Mouse (Mus musculus): ENCODE results near the gene Pcbp1. TPM values are rescaled to one million over a fixed set of nuclear protein-coding genes. Genes with fewer than 3 reads are reported as not detected.
A peak's percentile ranks its signal among the peaks of the same experiment; 100 is the strongest.

Gene Pcbp1
- polyA plus RNA-seq, 1 experiment from 2014 or later, result 568 TPM

DNA sequence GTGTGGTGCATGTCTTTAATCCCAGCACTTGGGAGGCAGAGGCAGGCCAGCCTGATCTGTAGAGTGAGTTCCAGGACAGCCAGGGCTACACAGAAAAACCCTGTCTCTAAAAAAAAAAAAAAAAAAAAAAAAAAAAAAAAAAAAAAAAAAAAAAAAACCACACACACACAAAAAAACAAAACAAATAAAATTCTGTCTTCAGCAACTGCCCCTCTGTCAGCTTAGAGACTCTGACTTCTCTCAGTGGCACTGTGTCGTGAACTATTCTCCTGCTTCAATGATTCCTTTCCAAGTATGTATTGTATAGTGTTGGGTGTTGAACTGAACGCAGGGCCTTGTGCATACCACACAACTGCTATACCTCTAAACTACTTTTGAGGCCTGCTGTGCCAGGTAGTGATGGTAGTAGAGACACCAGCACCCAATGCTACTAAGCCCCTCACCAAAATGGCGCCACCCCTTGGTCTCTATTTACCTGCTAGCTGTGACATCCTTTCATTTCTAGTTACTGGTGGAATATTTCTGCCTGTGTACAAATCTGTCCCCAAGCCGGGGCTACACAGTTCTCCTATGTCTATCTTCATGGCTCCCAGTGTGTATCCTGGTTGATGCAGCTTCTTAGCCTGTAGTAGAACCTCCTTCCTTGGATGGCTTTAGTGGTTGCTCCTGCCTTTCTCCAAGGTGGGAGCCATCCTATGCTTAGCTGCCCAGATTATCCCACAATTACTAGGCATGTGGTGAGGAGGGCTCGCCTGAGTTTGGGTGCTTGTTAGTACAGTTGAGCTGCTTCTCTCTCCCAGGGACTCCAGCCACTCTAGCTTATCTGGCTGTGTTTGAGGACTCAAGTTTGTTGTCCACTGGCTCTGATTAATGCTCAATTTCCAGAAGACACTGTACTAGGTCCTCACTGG is 3.9 kb downstream of the Pcbp1 start:
- Histone ChIP-seq H3K4me3 (no peak overlapping the region), H3K36me3 (peaks cover 9% of the 10 kb centered on the region; the same call in 1 of the 2 replicates), H3K9me3 (no peaks in the 10 kb centered on the region), H3K27me3 (replicated peaks) (no peaks in the 10 kb centered on the region), H3K4me2 (replicated peaks) (peak overlapping the region; percentile 89), H3K4me1 (peaks cover 15% of the 10 kb centered on the region; the same call in 1 of the 2 replicates), H3K9ac (no peak overlapping the region), H3K27ac (no peak overlapping the region)
- ATAC-seq (ENCODE audit: low FRiP score, low read depth), result no peak
- 86% methylated on average over 5 of the region's 5 CpGs for WGBS

DNA sequence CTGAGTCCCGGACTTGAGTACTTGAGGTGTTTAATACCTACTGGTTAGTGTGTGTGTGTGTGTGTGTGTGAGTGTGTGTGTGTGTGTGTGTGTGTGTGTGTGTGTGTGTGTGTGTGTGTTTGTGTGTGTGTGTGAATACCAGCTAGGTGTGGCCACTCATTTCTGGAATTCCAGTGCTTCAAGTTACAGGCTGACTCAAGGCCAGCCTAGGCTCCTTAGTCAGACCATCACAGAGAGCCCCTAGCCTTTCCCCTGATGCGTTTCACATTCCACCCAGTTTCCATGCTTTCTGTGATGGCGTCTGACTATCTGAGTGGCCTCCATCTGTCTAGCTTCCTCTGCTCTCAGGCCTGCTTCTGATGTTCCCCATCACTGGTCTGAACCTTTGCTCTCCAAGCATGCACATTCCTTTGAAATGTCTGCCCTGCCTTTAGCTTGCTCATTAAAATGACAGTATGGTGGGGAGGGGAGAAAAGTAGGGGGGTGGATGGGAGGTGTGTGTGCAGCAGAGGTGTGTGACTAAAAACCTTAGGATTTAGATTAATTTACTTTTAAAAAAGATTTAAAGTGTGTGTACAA is 6.3 kb downstream of the Pcbp1 start:
- no peak overlapping the region for H3K4me3 ChIP-seq
- WGBS, result 85% methylated on average over 3 of the region's 3 CpGs
- no peaks in the 10 kb centered on the region for H3K9me3 ChIP-seq
- no peak overlapping the region for H3K4me2 ChIP-seq (replicated peaks)
- H3K27ac ChIP-seq, result no peak overlapping the region
- no peaks in the 10 kb centered on the region for H3K27me3 ChIP-seq (replicated peaks)
- no peak overlapping the region for H3K9ac ChIP-seq
- ATAC-seq (ENCODE audit: low FRiP score, low read depth), result no peak
- H3K4me1 ChIP-seq, result peaks cover 15% of the 10 kb centered on the region; the same call in 1 of the 2 replicates
- peaks cover 9% of the 10 kb centered on the region; the same call in 1 of the 2 replicates for H3K36me3 ChIP-seq

DNA sequence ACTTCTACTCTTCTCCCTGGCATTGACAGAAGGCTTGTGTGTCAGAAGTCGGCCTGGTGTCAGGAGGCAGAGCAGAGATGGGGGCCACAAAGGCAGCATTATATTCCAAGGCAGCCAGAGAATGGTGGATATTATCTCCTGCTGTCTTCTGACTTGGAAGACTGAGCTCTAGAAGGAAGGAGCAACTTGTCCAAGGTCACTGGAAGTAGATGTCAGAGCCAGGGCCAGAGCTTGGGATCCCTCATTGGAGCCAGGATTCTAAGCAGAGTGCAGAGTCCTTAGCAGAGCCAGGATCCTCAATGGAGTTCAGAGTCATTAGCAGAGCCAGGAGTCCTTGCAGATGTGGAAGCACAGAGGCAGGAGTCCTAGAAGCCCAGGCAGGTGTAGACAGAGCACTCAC is 10.1 kb downstream of the Pcbp1 start:
- H3K9me3 ChIP-seq, result no peaks in the 10 kb centered on the region
- 60% methylated on average over 1 of the region's 1 CpGs for WGBS
- H3K27me3 ChIP-seq (replicated peaks), result no peaks in the 10 kb centered on the region
- H3K36me3 ChIP-seq, result peaks cover 1% of the 10 kb centered on the region; the same call in 1 of the 2 replicates
- H3K4me1 ChIP-seq, result no peaks in the 10 kb centered on the region
- no peak for ATAC-seq (ENCODE audit: low FRiP score, low read depth)
- no peak overlapping the region for H3K9ac ChIP-seq
- H3K4me2 ChIP-seq (replicated peaks), result no peak overlapping the region
- H3K4me3 ChIP-seq, result no peak overlapping the region
- H3K27ac ChIP-seq, result no peak overlapping the region

DNA sequence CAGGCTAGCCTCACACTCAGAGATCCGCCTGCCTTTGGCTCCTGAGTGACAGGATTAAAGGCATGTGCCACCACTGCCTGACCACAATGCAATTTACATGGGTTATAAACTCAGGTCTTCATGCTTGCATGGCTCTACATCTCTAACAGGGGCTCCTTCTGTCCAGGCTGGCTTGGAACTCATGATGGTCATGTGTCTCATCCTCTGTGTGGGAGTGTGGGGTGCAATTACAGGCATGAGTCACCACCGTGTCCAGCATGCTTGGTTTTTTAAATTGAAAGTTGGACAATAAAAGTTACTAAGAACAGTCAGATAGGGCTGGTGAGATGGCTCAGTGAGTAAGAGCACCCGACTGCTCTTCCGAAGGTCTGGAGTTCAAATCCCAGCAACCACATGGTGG is 12.8 kb downstream of the Pcbp1 start:
- H3K9ac ChIP-seq, result no peak overlapping the region
- 92% methylated on average over 4 of the region's 4 CpGs for WGBS

DNA sequence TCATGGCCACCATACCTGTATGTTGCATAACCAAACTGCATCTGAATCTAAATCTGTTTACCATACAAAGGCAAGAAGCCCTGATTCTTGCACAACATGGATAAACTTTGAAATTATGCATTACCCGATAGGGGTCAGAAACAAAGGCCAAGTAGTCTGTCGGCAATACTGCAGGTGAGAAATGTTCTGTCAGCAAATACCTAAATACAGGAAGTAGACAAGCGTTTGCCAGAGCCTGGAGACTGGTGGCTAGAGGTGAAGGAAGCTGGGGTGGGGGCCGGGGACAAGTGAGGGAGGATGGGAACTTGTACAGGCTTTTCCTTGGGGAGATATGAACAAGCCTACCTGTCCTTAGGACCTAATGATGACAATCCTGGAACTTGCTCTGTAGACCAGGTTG is 15.1 kb downstream of the Pcbp1 start:
- Histone ChIP-seq H3K27me3 (replicated peaks) (no peaks in the 10 kb centered on the region), H3K9me3 (no peaks in the 10 kb centered on the region), H3K4me2 (replicated peaks) (no peak overlapping the region), H3K27ac (no peak overlapping the region), H3K9ac (no peak overlapping the region), H3K36me3 (no peaks in the 10 kb centered on the region), H3K4me3 (no peak overlapping the region), H3K4me1 (no peaks in the 10 kb centered on the region)
- 79% methylated on average over 4 of the region's 4 CpGs for WGBS
- ATAC-seq (ENCODE audit: low FRiP score, low read depth), result no peak

More for the DNA sequence above, 12.8 kb downstream of the Pcbp1 start:
- no peaks in the 10 kb centered on the region for H3K4me1 ChIP-seq
- ATAC-seq (ENCODE audit: low FRiP score, low read depth), result no peak
- no peak overlapping the region for H3K4me2 ChIP-seq (replicated peaks)
- H3K27ac ChIP-seq, result no peak overlapping the region
- H3K4me3 ChIP-seq, result no peak overlapping the region
- H3K9me3 ChIP-seq, result no peaks in the 10 kb centered on the region
- H3K27me3 ChIP-seq (replicated peaks), result no peaks in the 10 kb centered on the region
- no peaks in the 10 kb centered on the region for H3K36me3 ChIP-seq

DNA sequence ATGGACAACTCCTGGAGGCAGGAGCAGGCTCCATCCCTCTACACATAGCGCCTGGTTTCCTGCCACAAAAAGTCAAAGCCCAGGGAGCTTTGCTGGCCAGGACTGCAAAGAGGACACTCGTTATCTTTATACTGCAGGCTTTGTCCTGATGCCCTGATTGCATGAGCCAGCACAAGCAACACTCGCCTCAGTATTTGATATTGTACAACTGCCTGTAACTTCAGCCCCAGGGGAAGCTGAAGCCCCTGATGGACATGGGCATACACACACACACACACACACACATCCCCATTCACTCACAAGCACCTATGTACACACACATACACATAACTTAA is 16.3 kb downstream of the Pcbp1 start:
- Histone ChIP-seq H3K4me2 (replicated peaks) (no peak overlapping the region), H3K4me3 (no peak overlapping the region), H3K27ac (no peak overlapping the region), H3K4me1 (no peaks in the 10 kb centered on the region), H3K36me3 (no peaks in the 10 kb centered on the region), H3K27me3 (replicated peaks) (no peaks in the 10 kb centered on the region), H3K9me3 (no peaks in the 10 kb centered on the region), H3K9ac (no peak overlapping the region)
- ATAC-seq (ENCODE audit: low FRiP score, low read depth), result no peak
- WGBS, result 73% methylated on average over 3 of the region's 3 CpGs

DNA sequence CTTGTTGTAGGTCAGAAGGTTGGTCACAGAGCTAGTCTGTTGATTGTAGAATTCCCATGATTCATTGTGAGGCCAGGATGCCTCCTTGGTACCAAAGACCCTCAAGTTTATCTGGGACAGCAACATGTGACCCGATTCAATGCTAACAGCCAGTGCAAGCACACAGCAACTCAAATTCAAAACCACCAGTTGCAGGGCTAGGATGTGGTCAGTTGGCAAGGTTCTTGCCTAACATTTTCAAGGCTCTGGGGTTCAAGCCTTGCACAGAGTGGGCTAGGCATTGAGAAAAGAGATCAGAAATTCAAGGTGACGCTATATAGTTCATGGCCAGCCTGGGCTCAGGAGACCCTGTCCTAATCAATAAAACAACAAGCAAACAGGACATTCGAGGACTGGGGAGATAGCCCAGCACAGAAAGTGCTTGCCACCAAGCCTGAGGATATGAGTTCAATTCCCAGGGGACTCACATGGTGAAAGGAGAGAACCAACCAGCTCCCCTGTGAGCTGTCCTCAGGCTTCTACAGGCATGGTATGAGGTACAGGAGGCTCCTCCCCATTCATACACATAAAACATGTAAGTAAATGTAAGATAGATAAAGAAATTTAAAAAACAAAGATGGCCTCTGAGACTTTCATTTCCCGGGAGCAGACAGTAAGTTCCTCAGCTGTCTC is 16.8 kb downstream of the Pcbp1 start:
- Histone ChIP-seq H3K36me3 (no peaks in the 10 kb centered on the region), H3K9ac (no peak overlapping the region), H3K4me1 (no peaks in the 10 kb centered on the region), H3K4me2 (replicated peaks) (no peak overlapping the region), H3K9me3 (no peaks in the 10 kb centered on the region), H3K27me3 (replicated peaks) (no peaks in the 10 kb centered on the region), H3K27ac (no peak overlapping the region), H3K4me3 (no peak overlapping the region)
- no peak for ATAC-seq (ENCODE audit: low FRiP score, low read depth)
- WGBS, result 82% methylated on average over 4 of the region's 4 CpGs

DNA sequence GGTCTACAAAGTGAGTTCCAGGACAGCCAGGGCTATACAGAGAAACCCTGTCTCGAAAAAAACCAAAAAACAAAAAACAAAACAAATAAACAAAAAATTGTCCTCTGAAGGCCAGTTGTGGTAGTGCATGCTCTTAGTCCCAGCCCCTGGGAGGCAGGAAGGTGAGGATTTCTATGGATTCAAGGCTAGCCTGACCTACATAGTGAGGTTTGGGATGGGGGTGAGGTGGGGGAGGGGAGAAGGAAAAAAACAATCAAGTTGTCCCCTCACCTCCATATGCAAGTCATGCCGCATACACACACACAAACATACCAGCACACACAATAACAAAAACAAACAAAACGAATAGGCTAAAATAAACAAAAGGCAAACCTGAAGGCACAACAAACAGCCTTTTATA is 17.4 kb downstream of the Pcbp1 start:
- Histone ChIP-seq H3K27me3 (replicated peaks) (no peaks in the 10 kb centered on the region), H3K36me3 (no peaks in the 10 kb centered on the region), H3K4me1 (no peaks in the 10 kb centered on the region), H3K9me3 (no peaks in the 10 kb centered on the region), H3K27ac (no peak overlapping the region), H3K4me3 (no peak overlapping the region), H3K9ac (no peak overlapping the region), H3K4me2 (replicated peaks) (no peak overlapping the region)
- ATAC-seq (ENCODE audit: low FRiP score, low read depth), result no peak
- WGBS, result 92% methylated on average over 3 of the region's 3 CpGs

DNA sequence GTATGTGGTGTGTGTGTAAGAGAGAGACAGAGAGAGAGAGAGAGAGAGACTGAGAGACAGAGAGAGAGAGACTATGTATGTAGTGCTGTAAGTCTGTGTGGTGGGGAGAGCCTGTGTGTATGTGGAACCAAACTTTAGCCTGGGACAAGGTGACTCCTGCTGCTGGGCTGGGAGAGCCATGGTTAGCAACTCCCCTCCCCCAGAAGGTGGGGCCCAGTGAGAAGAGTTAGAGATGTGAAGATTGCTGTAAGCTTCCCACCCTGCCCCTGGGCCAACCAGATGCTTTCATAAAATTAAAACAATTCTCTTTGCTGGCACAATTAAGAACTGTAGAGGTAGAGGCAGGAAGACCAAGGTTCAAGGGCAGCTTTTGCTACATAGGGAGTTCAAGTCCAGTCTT is 19.0 kb downstream of the Pcbp1 start:
- Histone ChIP-seq H3K9ac (no peak overlapping the region), H3K9me3 (no peaks in the 10 kb centered on the region), H3K4me1 (no peaks in the 10 kb centered on the region), H3K27ac (no peak overlapping the region), H3K4me2 (replicated peaks) (no peak overlapping the region), H3K4me3 (no peak overlapping the region), H3K27me3 (replicated peaks) (no peaks in the 10 kb centered on the region), H3K36me3 (no peaks in the 10 kb centered on the region)
- ATAC-seq (ENCODE audit: low FRiP score, low read depth), result no peak

DNA sequence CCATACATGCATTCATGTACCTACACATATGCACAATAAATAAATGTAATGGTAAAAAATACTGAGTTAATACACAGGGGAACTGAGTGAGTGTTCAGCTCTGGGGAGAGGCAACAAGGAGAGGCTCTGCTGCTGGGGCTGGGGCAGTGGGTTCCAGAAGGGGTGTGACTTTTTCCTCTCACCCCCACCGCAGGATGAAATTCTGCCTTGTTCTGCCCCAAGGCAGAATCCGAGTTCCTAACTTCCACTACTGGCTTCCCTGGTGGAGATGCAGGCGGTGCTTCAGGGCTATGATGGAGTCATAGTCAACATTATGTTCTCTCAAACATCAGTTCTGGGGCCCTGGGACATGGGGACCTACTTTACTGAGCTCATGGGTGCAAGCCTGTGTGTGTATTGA is 19.8 kb downstream of the Pcbp1 start:
- H3K9me3 ChIP-seq, result no peaks in the 10 kb centered on the region
- no peak overlapping the region for H3K4me3 ChIP-seq
- H3K27ac ChIP-seq, result no peak overlapping the region
- H3K4me1 ChIP-seq, result no peaks in the 10 kb centered on the region
- ATAC-seq (ENCODE audit: low FRiP score, low read depth), result no peak
- no peaks in the 10 kb centered on the region for H3K36me3 ChIP-seq
- 87% methylated on average over 3 of the region's 3 CpGs for WGBS
- no peak overlapping the region for H3K9ac ChIP-seq
- no peaks in the 10 kb centered on the region for H3K27me3 ChIP-seq (replicated peaks)
- H3K4me2 ChIP-seq (replicated peaks), result no peak overlapping the region

DNA sequence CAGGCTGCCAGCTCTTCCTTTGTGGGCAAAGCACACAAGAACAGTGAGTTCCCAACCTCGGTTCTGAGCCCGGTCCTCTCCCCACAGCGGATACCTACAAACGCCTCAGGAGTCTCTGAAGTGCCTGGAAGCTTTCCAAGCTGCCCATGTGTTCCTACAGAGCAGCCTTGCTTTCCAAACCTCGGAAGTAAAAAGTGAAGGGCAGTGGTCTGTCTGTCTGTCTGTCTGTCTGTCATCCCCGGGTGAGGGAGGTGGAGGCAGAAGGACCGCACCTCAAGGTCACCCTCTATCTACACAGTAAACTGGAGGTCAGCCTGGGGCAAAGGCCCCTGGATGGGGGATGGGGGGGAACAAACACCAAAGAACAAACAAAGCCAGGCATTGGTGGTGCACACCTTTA is 20.4 kb downstream of the Pcbp1 start:
- H3K4me1 ChIP-seq, result no peaks in the 10 kb centered on the region
- no peak for ATAC-seq (ENCODE audit: low FRiP score, low read depth)
- WGBS, result 83% methylated on average over 7 of the region's 7 CpGs
- H3K27ac ChIP-seq, result no peak overlapping the region
- H3K27me3 ChIP-seq (replicated peaks), result no peaks in the 10 kb centered on the region
- H3K36me3 ChIP-seq, result no peaks in the 10 kb centered on the region
- H3K4me2 ChIP-seq (replicated peaks), result no peak overlapping the region
- no peak overlapping the region for H3K4me3 ChIP-seq
- no peak overlapping the region for H3K9ac ChIP-seq
- no peaks in the 10 kb centered on the region for H3K9me3 ChIP-seq

DNA sequence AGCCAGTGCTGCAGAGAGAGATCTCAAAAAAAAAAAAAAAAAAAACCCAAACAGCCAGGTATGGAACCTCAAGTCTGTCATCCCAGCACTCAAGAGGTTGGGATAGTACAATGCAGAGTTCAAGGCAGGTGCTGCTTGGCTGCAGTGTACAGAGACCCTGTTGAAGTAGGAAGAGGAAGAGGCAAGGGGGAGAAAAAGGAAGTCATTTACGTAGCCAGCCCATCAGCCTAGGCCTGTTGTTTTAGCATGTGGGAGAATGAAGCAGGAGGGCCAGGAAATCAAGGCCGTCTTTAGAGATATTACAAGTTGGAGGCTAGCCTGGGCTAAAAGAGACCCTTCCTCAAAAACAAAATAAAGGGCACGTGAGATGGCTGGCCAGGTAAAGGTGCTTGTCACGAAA is 22.6 kb downstream of the Pcbp1 start:
- Histone ChIP-seq H3K4me1 (no peaks in the 10 kb centered on the region), H3K4me2 (replicated peaks) (no peak overlapping the region), H3K9me3 (no peaks in the 10 kb centered on the region), H3K27ac (no peak overlapping the region), H3K27me3 (replicated peaks) (no peaks in the 10 kb centered on the region), H3K36me3 (no peaks in the 10 kb centered on the region), H3K9ac (no peak overlapping the region), H3K4me3 (no peak overlapping the region)
- ATAC-seq (ENCODE audit: low FRiP score, low read depth), result no peak
- 87% methylated on average over 4 of the region's 4 CpGs for WGBS

All from neural tube, embryonic 12.5 days (tissue).